Comparison of ENCODE assay signal across 8 mouse cellular contexts in the genomic region with DNA sequence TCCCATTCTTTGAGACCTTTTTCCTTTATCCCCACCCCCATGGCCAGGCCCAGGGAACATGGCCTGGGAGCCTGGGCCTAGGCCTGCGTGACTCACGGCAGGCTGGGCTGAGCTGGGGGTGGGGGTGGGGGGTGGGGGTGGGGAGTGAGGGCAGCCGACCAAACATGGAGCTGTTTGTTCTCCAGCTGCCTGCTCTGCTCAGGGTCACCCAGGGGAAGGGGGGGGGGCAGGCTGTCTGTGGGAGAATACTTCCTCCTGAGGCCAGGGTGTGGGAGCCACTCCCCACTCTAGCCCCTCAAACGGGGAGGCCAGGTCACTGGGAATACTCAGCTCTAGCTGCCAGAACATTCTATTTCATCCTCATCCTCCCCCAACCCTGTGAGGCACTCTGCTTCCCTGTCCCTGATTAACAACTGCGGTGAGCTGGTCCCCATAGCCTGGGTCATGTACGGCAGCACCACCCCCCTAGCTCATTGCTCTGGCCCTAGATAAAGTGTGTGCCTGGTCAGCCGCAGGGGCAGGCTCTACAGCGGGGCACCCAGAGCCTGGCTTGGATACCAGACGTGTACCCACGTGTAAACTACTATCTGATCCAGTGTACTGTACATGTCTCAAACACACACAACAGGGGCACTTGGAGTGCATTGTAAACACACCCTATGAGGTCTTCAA. TPM values are rescaled to one million over a fixed set of nuclear protein-coding genes. Genes with fewer than 3 reads are reported as not detected.
DNase-seq lines count a peak whose midpoint lies in the region; ATAC-seq and TF ChIP-seq lines count a peak whose summit lies in the region.

No protein-coding gene starts in this region.

- no peak overlapping the region for H3K4me2 ChIP-seq in lung, embryonic 14.5 days
- no peak overlapping the region; the same call in 1 of the 2 replicates for H3K4me2 ChIP-seq in forebrain, embryonic 15.5 days (replicated peaks)
- peak overlapping the region; percentile 30; the same call in 1 of the 2 replicates for H3K4me2 ChIP-seq in limb, embryonic 12.5 days

- no peak for TF ChIP-seq POLR2A in small intestine, adult 2 months (IDR thresholded peaks at IDR 0.05; ENCODE audit: low read depth, low read length)

- peak; percentile 5 for DNase-seq in lung, embryonic 14.5 days
- DNase-seq in lung, postnatal 36 days = no peak
- DNase-seq in thymus, postnatal 10 days (ENCODE audit: low spot score in 2 of 2) = no peak
- DNase-seq in layer of hippocampus, adult 11-12 months (ENCODE audit: low spot score) = no peak
- DNase-seq in kidney, adult 18-20 months = no peak

- no peak overlapping the region for H3K9ac ChIP-seq in lung, embryonic 14.5 days
- H3K9ac ChIP-seq in forebrain, embryonic 15.5 days (replicated peaks) = 0 out of 2 replicates have a peak overlapping the region, but pooled peaks have one; percentile 16
- H3K9ac ChIP-seq in limb, embryonic 12.5 days (replicated peaks) = no peak overlapping the region

- 0 out of 2 replicates have a peak, but pooled peaks cover 8% of the 10 kb centered on the region for H3K4me1 ChIP-seq in lung, embryonic 14.5 days (ENCODE audit: insufficient read depth)
- peaks cover 60% of the 10 kb centered on the region for H3K4me1 ChIP-seq in forebrain, embryonic 15.5 days
- H3K4me1 ChIP-seq in limb, embryonic 12.5 days (replicated peaks) = peaks cover 60% of the 10 kb centered on the region
- H3K4me1 ChIP-seq in small intestine, adult 2 months (ENCODE audit: control insufficient read depth, insufficient read depth, insufficient read length, low read length) = 0 out of 2 replicates have a peak, but pooled peaks cover 3% of the 10 kb centered on the region

- peak; percentile 62; the same call in 1 of the 2 replicates for ATAC-seq in lung, embryonic 14.5 days (ENCODE audit: insufficient read depth)
- ATAC-seq in forebrain, embryonic 15.5 days (replicated peaks) = peak; percentile 34
- ATAC-seq in limb, embryonic 12.5 days (ENCODE audit: insufficient number of reproducible peaks, insufficient read depth, low FRiP score, low TSS enrichment, low read depth) = 0 out of 2 replicates have a peak, but pooled peaks have one; percentile 28

- H3K27ac ChIP-seq in lung, embryonic 14.5 days (ENCODE audit: low read depth) = no peak overlapping the region
- peak overlapping the region; percentile 38 for H3K27ac ChIP-seq in forebrain, embryonic 15.5 days (replicated peaks)
- H3K27ac ChIP-seq in limb, embryonic 12.5 days = peak overlapping the region; percentile 71
- peak overlapping the region; percentile 77 for H3K27ac ChIP-seq in small intestine, adult 2 months (ENCODE audit: insufficient read depth, low read depth, low read length)

- H3K9me3 ChIP-seq in lung, embryonic 14.5 days (ENCODE audit: low read depth, low read length) = no peaks in the 10 kb centered on the region
- no peaks in the 10 kb centered on the region for H3K9me3 ChIP-seq in forebrain, embryonic 15.5 days
- no peaks in the 10 kb centered on the region for H3K9me3 ChIP-seq in limb, embryonic 12.5 days

- TF ChIP-seq CTCF in lung, embryonic 14.5 days (IDR thresholded peaks at IDR 0.05; ENCODE audit: low read depth) = no peak
- no peak for TF ChIP-seq CTCF in small intestine, adult 2 months (IDR thresholded peaks at IDR 0.05; ENCODE audit: extremely low read depth, insufficient read length, insufficient replicate concordance, low read depth, low read length)

- no peaks in the 10 kb centered on the region for H3K27me3 ChIP-seq in lung, embryonic 14.5 days (ENCODE audit: insufficient read depth, low read length)
- H3K27me3 ChIP-seq in forebrain, embryonic 15.5 days = peaks cover 48% of the 10 kb centered on the region
- H3K27me3 ChIP-seq in limb, embryonic 12.5 days = peaks cover 5% of the 10 kb centered on the region; the same call in 1 of the 2 replicates
- H3K27me3 ChIP-seq in small intestine, adult 2 months (ENCODE audit: control insufficient read depth, insufficient read depth, low read length) = no peaks in the 10 kb centered on the region

- 13% methylated on average over 10 of the region's 10 CpGs for WGBS in lung, embryonic 14.5 days
- 2% methylated on average over 9 of the region's 10 CpGs for WGBS in forebrain, embryonic 15.5 days
- WGBS in limb, embryonic 12.5 days = 7% methylated on average over 10 of the region's 10 CpGs
- 9% methylated on average over 10 of the region's 10 CpGs for WGBS in small intestine, adult 2 months

- no peaks in the 10 kb centered on the region for H3K36me3 ChIP-seq in lung, embryonic 14.5 days (ENCODE audit: insufficient read depth)
- H3K36me3 ChIP-seq in forebrain, embryonic 15.5 days = no peaks in the 10 kb centered on the region
- H3K36me3 ChIP-seq in limb, embryonic 12.5 days = peaks cover 13% of the 10 kb centered on the region; the same call in 1 of the 2 replicates
- no peaks in the 10 kb centered on the region for H3K36me3 ChIP-seq in small intestine, adult 2 months (ENCODE audit: control insufficient read depth, insufficient read depth, low read length)

- no peak overlapping the region for H3K4me3 ChIP-seq in lung, embryonic 14.5 days (ENCODE audit: low read depth, low read length)
- H3K4me3 ChIP-seq in forebrain, embryonic 15.5 days = no peak overlapping the region
- no peak overlapping the region for H3K4me3 ChIP-seq in limb, embryonic 12.5 days (replicated peaks)
- no peak overlapping the region for H3K4me3 ChIP-seq in small intestine, adult 2 months (ENCODE audit: low read depth, low read length)

RNA-seq across cellular contexts. Expression of a gene that starts 28.2 kb away (rescaled TPM):
- polyA plus RNA-seq in lung, embryonic 14.5 days (2014; fragmentation: Nextera tagmentation; extraction: Ambion mirVana) = 3.6 and 4.4 TPM in 2 replicates
- 13.8 and 15.8 TPM in 2 replicates for polyA plus RNA-seq in forebrain, embryonic 15.5 days (2015; fragmentation: Nextera tagmentation; extraction: Ambion mirVana)
- 10.1 and 11.6 TPM in 2 replicates for polyA plus RNA-seq in limb, embryonic 12.5 days (2016; fragmentation: Nextera tagmentation; extraction: Ambion mirVana)
- polyA plus RNA-seq in small intestine, adult 2 months (2012; rRNA removed) = 17.8 and 19.6 TPM in 2 replicates

RNA-seq across cellular contexts. Expression of a gene that starts 36.3 kb away (rescaled TPM):
- polyA plus RNA-seq in lung, embryonic 14.5 days (2014; fragmentation: Nextera tagmentation; extraction: Ambion mirVana) = 0.25 and 0.31 TPM in 2 replicates
- polyA plus RNA-seq in forebrain, embryonic 15.5 days (2015; fragmentation: Nextera tagmentation; extraction: Ambion mirVana) = 0.77 and 0.94 TPM in 2 replicates
- 0.70 TPM in 1 of 2 replicates, not detected in the other for polyA plus RNA-seq in limb, embryonic 12.5 days (2016; fragmentation: Nextera tagmentation; extraction: Ambion mirVana)
- polyA plus RNA-seq in small intestine, adult 2 months (2012; rRNA removed) = 15.8 and 59.6 TPM in 2 replicates

RNA-seq across cellular contexts. Expression of a gene that starts 39.3 kb away (rescaled TPM):
- 1.3 and 2.4 TPM in 2 replicates for polyA plus RNA-seq in lung, embryonic 14.5 days (2014; fragmentation: Nextera tagmentation; extraction: Ambion mirVana)
- not detected in 2 replicates for polyA plus RNA-seq in forebrain, embryonic 15.5 days (2015; fragmentation: Nextera tagmentation; extraction: Ambion mirVana)
- polyA plus RNA-seq in limb, embryonic 12.5 days (2016; fragmentation: Nextera tagmentation; extraction: Ambion mirVana) = not detected in 2 replicates
- 3.8 TPM in 1 of 2 replicates, not detected in the other for polyA plus RNA-seq in small intestine, adult 2 months (2012; rRNA removed)

RNA-seq across cellular contexts. Expression of a gene that starts 49.1 kb away (rescaled TPM):
- 0.18 and 0.20 TPM in 2 replicates for polyA plus RNA-seq in lung, embryonic 14.5 days (2014; fragmentation: Nextera tagmentation; extraction: Ambion mirVana)
- polyA plus RNA-seq in forebrain, embryonic 15.5 days (2015; fragmentation: Nextera tagmentation; extraction: Ambion mirVana) = 1.00 and 1.9 TPM in 2 replicates
- polyA plus RNA-seq in limb, embryonic 12.5 days (2016; fragmentation: Nextera tagmentation; extraction: Ambion mirVana) = not detected in 2 replicates
- polyA plus RNA-seq in small intestine, adult 2 months (2012; rRNA removed) = not detected in 2 replicates

RNA-seq across cellular contexts. Expression of a gene that starts 60.0 kb away (rescaled TPM):
- polyA plus RNA-seq in lung, embryonic 14.5 days (2014; fragmentation: Nextera tagmentation; extraction: Ambion mirVana) = not detected in 2 replicates
- polyA plus RNA-seq in forebrain, embryonic 15.5 days (2015; fragmentation: Nextera tagmentation; extraction: Ambion mirVana) = not detected in 2 replicates
- polyA plus RNA-seq in limb, embryonic 12.5 days (2016; fragmentation: Nextera tagmentation; extraction: Ambion mirVana) = not detected in 2 replicates
- polyA plus RNA-seq in small intestine, adult 2 months (2012; rRNA removed) = 0.39 TPM in 1 of 2 replicates, not detected in the other
